19 mouse cellular contexts compared by ENCODE assay signal in the genomic region with DNA sequence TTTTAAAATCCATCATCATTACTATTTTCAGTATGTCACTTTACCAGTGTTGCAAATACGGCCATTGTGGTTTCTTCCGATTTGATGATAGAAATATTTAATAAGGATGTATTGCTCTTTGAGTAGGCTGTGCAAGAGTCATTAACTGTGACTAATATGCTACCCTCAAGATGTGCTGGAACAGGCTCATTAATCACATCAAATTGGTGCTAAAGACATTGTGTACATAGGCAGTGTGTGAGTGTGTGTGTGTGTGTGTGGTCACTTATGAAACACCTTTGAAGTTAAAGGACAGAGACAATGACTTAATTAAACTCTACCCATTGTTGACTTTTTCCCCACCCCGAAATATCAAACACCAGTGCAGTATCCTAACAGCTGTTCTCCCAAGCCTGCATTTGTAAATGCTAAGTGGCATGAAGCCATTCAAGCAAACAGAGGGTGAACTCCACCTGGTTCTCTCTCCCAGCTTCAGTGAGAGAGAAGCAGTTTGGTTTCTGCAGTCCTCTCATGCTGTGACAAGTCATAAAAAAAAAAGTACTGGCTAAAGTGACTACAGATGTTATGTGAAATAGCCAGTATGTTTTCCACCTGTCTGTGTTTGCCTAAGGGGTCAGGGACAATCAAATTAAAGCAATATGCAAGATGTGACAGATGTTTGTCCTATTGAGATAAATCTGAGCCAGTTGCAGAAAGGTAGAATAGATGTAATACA.
DNase-seq lines count a peak whose midpoint lies in the region; ATAC-seq lines count a peak whose summit lies in the region.
"Had no signal": no experiment of that assay in that cellular context is flagged by ENCODE, and none has a peak within 500 bp of the region (broad histone marks: within the 10 kb centered on the region; RNA-seq: fewer than 3 reads in every experiment).

No protein-coding gene starts in this region.

- no peaks in the 10 kb centered on the region for H3K27me3 ChIP-seq in forebrain, embryonic 12.5 days
- H3K27me3 ChIP-seq in forebrain, embryonic 14.5 days (replicated peaks; ENCODE audit: control insufficient read depth, insufficient read depth, low read length), result no peaks in the 10 kb centered on the region
- H3K27me3 ChIP-seq in neural tube, embryonic 12.5 days (replicated peaks), result no peaks in the 10 kb centered on the region
- H3K27me3 ChIP-seq in neural tube, embryonic 15.5 days (replicated peaks), result no peaks in the 10 kb centered on the region
- H3K27me3 ChIP-seq in limb, embryonic 10.5 days (ENCODE audit: low read depth, poor library complexity, severe bottlenecking), result no peaks in the 10 kb centered on the region
- no peaks in the 10 kb centered on the region for H3K27me3 ChIP-seq in heart, embryonic 12.5 days (replicated peaks)
- H3K27me3 ChIP-seq: embryonic facial prominence, embryonic 12.5 days; forebrain, embryonic 13.5 days had no signal

- ATAC-seq in forebrain, embryonic 12.5 days (ENCODE audit: low FRiP score), result 0 out of 2 replicates have a peak, but pooled peaks have one; percentile 36
- no peak for ATAC-seq in forebrain, embryonic 14.5 days
- peak; percentile 75; the same call in 1 of the 2 replicates for ATAC-seq in neural tube, embryonic 12.5 days (ENCODE audit: low FRiP score, low read depth)
- ATAC-seq in neural tube, embryonic 15.5 days (ENCODE audit: low FRiP score), result no peak
- no peak for ATAC-seq in heart, embryonic 12.5 days (ENCODE audit: insufficient number of reproducible peaks, low FRiP score)
- ATAC-seq: forebrain, embryonic 13.5 days; Patski had no signal

- H3K27ac ChIP-seq in forebrain, embryonic 12.5 days, result no peak overlapping the region
- no peak overlapping the region for H3K27ac ChIP-seq in forebrain, embryonic 14.5 days (ENCODE audit: low read depth, low read length)
- no peak overlapping the region for H3K27ac ChIP-seq in neural tube, embryonic 12.5 days
- H3K27ac ChIP-seq in neural tube, embryonic 15.5 days (replicated peaks), result no peak overlapping the region
- no peak overlapping the region; the same call in 1 of the 2 replicates for H3K27ac ChIP-seq in limb, embryonic 10.5 days
- H3K27ac ChIP-seq in heart, embryonic 12.5 days (ENCODE audit: poor library complexity, severe bottlenecking), result no peak overlapping the region
- H3K27ac ChIP-seq: embryonic facial prominence, embryonic 12.5 days; forebrain, embryonic 13.5 days; gastrocnemius, adult 2 months; heart, embryonic 10.5 days; macrophage had no signal

- no peaks in the 10 kb centered on the region for H3K4me1 ChIP-seq in forebrain, embryonic 12.5 days
- peaks cover 4% of the 10 kb centered on the region for H3K4me1 ChIP-seq in forebrain, embryonic 14.5 days (ENCODE audit: control insufficient read depth, insufficient read depth, low read length)
- no peaks in the 10 kb centered on the region for H3K4me1 ChIP-seq in neural tube, embryonic 12.5 days
- H3K4me1 ChIP-seq in neural tube, embryonic 15.5 days, result no peaks in the 10 kb centered on the region
- H3K4me1 ChIP-seq in limb, embryonic 10.5 days, result peaks cover 33% of the 10 kb centered on the region
- H3K4me1 ChIP-seq in heart, embryonic 12.5 days (replicated peaks), result no peaks in the 10 kb centered on the region
- H3K4me1 ChIP-seq: embryonic facial prominence, embryonic 12.5 days; heart, embryonic 10.5 days had no signal

- no peak for DNase-seq in forebrain, embryonic 14.5 days (ENCODE audit: low spot score)
- peak; percentile 37 for DNase-seq in limb, embryonic 10.5 days (ENCODE audit: low spot score)
- DNase-seq in layer of hippocampus, adult 9-10 months (ENCODE audit: low spot score), result no peak
- DNase-seq in lung, postnatal 14 days, result no peak
- DNase-seq: cerebellum, adult 8-10 months; gastrocnemius, adult 2 months; heart, postnatal 36 days; kidney, postnatal 4 days; lung, adult 18-20 months; right cerebral cortex, postnatal 25 days had no signal

- H3K9ac ChIP-seq in forebrain, embryonic 12.5 days, result no peak overlapping the region
- H3K9ac ChIP-seq in forebrain, embryonic 14.5 days (ENCODE audit: low read length), result no peak overlapping the region
- no peak overlapping the region for H3K9ac ChIP-seq in neural tube, embryonic 12.5 days
- H3K9ac ChIP-seq in neural tube, embryonic 15.5 days (replicated peaks), result no peak overlapping the region
- no peak overlapping the region for H3K9ac ChIP-seq in heart, embryonic 12.5 days
- H3K9ac ChIP-seq: embryonic facial prominence, embryonic 12.5 days; forebrain, embryonic 13.5 days had no signal

- no peak overlapping the region for H3K4me2 ChIP-seq in forebrain, embryonic 12.5 days
- no peak overlapping the region for H3K4me2 ChIP-seq in forebrain, embryonic 14.5 days (ENCODE audit: low read length)
- H3K4me2 ChIP-seq in neural tube, embryonic 12.5 days (replicated peaks), result no peak overlapping the region
- H3K4me2 ChIP-seq in neural tube, embryonic 15.5 days, result no peak overlapping the region
- H3K4me2 ChIP-seq in heart, embryonic 12.5 days, result no peak overlapping the region
- H3K4me2 ChIP-seq: embryonic facial prominence, embryonic 12.5 days; forebrain, embryonic 13.5 days had no signal

- no peaks in the 10 kb centered on the region for H3K9me3 ChIP-seq in forebrain, embryonic 12.5 days
- H3K9me3 ChIP-seq in forebrain, embryonic 14.5 days (replicated peaks; ENCODE audit: control insufficient read depth, low read length), result no peaks in the 10 kb centered on the region
- no peaks in the 10 kb centered on the region for H3K9me3 ChIP-seq in neural tube, embryonic 12.5 days
- H3K9me3 ChIP-seq in neural tube, embryonic 15.5 days (replicated peaks), result no peaks in the 10 kb centered on the region
- no peaks in the 10 kb centered on the region for H3K9me3 ChIP-seq in limb, embryonic 10.5 days (replicated peaks)
- no peaks in the 10 kb centered on the region for H3K9me3 ChIP-seq in heart, embryonic 12.5 days (replicated peaks)
- H3K9me3 ChIP-seq: embryonic facial prominence, embryonic 12.5 days; forebrain, embryonic 13.5 days; heart, embryonic 10.5 days had no signal

- H3K36me3 ChIP-seq in forebrain, embryonic 12.5 days (replicated peaks), result no peaks in the 10 kb centered on the region
- H3K36me3 ChIP-seq in forebrain, embryonic 14.5 days (ENCODE audit: control insufficient read depth, insufficient read depth, low read length), result no peaks in the 10 kb centered on the region
- H3K36me3 ChIP-seq in neural tube, embryonic 12.5 days, result no peaks in the 10 kb centered on the region
- no peaks in the 10 kb centered on the region for H3K36me3 ChIP-seq in neural tube, embryonic 15.5 days
- no peaks in the 10 kb centered on the region for H3K36me3 ChIP-seq in limb, embryonic 10.5 days
- no peaks in the 10 kb centered on the region for H3K36me3 ChIP-seq in heart, embryonic 12.5 days
- H3K36me3 ChIP-seq: embryonic facial prominence, embryonic 12.5 days; heart, embryonic 10.5 days had no signal

- H3K4me3 ChIP-seq in forebrain, embryonic 12.5 days (replicated peaks), result no peak overlapping the region
- no peak overlapping the region for H3K4me3 ChIP-seq in forebrain, embryonic 14.5 days (ENCODE audit: low read depth, low read length)
- no peak overlapping the region for H3K4me3 ChIP-seq in neural tube, embryonic 12.5 days
- H3K4me3 ChIP-seq in neural tube, embryonic 15.5 days (replicated peaks), result no peak overlapping the region
- H3K4me3 ChIP-seq in limb, embryonic 10.5 days, result no peak overlapping the region
- no peak overlapping the region for H3K4me3 ChIP-seq in heart, embryonic 12.5 days
- H3K4me3 ChIP-seq: embryonic facial prominence, embryonic 12.5 days; forebrain, embryonic 13.5 days; gastrocnemius, adult 2 months; heart, embryonic 10.5 days had no signal

- WGBS in forebrain, embryonic 12.5 days, result 70% methylated on average over 3 of the region's 3 CpGs
- 59% methylated on average over 3 of the region's 3 CpGs for WGBS in forebrain, embryonic 14.5 days
- 51% methylated on average over 3 of the region's 3 CpGs for WGBS in neural tube, embryonic 12.5 days
- WGBS in neural tube, embryonic 15.5 days, result 47% methylated on average over 3 of the region's 3 CpGs
- WGBS in limb, embryonic 10.5 days, result 48% methylated on average over 3 of the region's 3 CpGs
- WGBS in heart, embryonic 12.5 days, result 79% methylated on average over 3 of the region's 3 CpGs

Comparison
In these comparisons a context has a peak if more than half of its experiments do, and no peak if none do; other contexts are left out.
1. ATAC-seq: peak in forebrain, embryonic 12.5 days (single experiment) and neural tube, embryonic 12.5 days (single experiment); none in forebrain, embryonic 14.5 days (single experiment), neural tube, embryonic 15.5 days (single experiment) and heart, embryonic 12.5 days (single experiment).